Mouse (Mus musculus) limb, embryonic 14.5 days (tissue): ENCODE measurements around the gene Myl3. TPM values are rescaled to one million over a fixed set of nuclear protein-coding genes. Genes with fewer than 3 reads are reported as not detected.

ENCODE experiments used
- ATAC-seq: fragments of 200-750 bp; cut with Nextera tagmentation; 2 replicates; pipeline ENCODE4 v1.8.0; 2017; ENCODE audit warnings: low read depth, moderate number of reproducible peaks, moderate TSS enrichment; ENCODE audit not compliant: low FRiP score
- DNase-seq: peaks from one replicate; pipeline ENCODE4 v3.0.0-alpha.2; 2015; ENCODE audit warnings: low spot score
- H3K27ac ChIP-seq: fragments of 300-500 bp; sonication (generic); replicated peaks from 2 replicates; pipeline ENCODE4 v1.5.1; 2014; ENCODE audit warnings: low read depth, mild to moderate bottlenecking, low read length, moderate library complexity, mixed read lengths
- H3K27me3 ChIP-seq: fragments of 300-500 bp; sonication (generic); 2 replicates; pipeline ENCODE4 v1.6.1; 2014; ENCODE audit warnings: low read length, mixed read lengths; ENCODE audit not compliant: control insufficient read depth, insufficient read depth
- H3K36me3 ChIP-seq: fragments of 300-500 bp; sonication (generic); 2 replicates; pipeline ENCODE4 v1.6.1; 2014; ENCODE audit warnings: mild to moderate bottlenecking, low read length, moderate library complexity, mixed read lengths; ENCODE audit not compliant: control insufficient read depth, insufficient read depth
- H3K4me1 ChIP-seq: fragments of 300-500 bp; sonication (generic); 2 replicates; pipeline ENCODE4 v1.6.1; 2014; ENCODE audit warnings: antibody characterized with exemption, low read length, mixed read lengths; ENCODE audit not compliant: control insufficient read depth, insufficient read depth
- H3K4me2 ChIP-seq: fragments of 300-500 bp; sonication (generic); replicated peaks from 2 replicates; pipeline ENCODE4 v1.6.1; 2014; ENCODE audit warnings: low read depth, mild to moderate bottlenecking, low read length, moderate library complexity; ENCODE audit not compliant: severe bottlenecking
- H3K4me3 ChIP-seq: fragments of 300-500 bp; sonication (generic); replicated peaks from 2 replicates; pipeline ENCODE4 v1.5.1; 2014; ENCODE audit warnings: low read length
- H3K9ac ChIP-seq: fragments of 300-500 bp; sonication (generic); 2 replicates; pipeline ENCODE4 v1.6.1; 2014; ENCODE audit warnings: mild to moderate bottlenecking, low read depth, low read length, moderate library complexity; ENCODE audit not compliant: severe bottlenecking
- H3K9me3 ChIP-seq: fragments of 300-500 bp; sonication (generic); 2 replicates; pipeline ENCODE4 v1.6.1; 2016; ENCODE audit warnings: low read length; ENCODE audit not compliant: control insufficient read depth
- POLR2A ChIP-seq: fragments of 200-500 bp; IDR thresholded peaks from 2 replicates; pipeline ENCODE4 v1.8.0; 2012; ENCODE audit warnings: inconsistent platforms, mild to moderate bottlenecking, moderate library complexity, borderline replicate concordance; ENCODE audit not compliant: insufficient read depth, insufficient read length; ENCODE audit errors: extremely low read depth
- WGBS: fragments of 180-500 bp; shearing (Covaris S2); extraction: QIAGEN DNeasy Blood & Tissue Kit; methylation state at CpG from one replicate; pipeline ENCODE4 v1.1.7; 2014; 5-methylcytosine and 5-hydroxymethylcytosine counted together
- polyA plus RNA-seq, 2 experiments: library from polyadenylated mRNA; depleted of rRNA in 1 of 2; stranded (reverse) in 1 of 2; unstranded in 1 of 2; fragments of >200 nt; fragmentation: Nextera tagmentation in 1 of 2; extraction: Ambion mirVana in 1 of 2; gene quantifications; 2 replicates each; pipeline versions ENCODE4 v1.2.1 to v1.2.3; 2012 to 2014

The Myl3 gene
- polyA plus RNA-seq, 2 experiments = 26.1 to 28.1 TPM

DNA sequence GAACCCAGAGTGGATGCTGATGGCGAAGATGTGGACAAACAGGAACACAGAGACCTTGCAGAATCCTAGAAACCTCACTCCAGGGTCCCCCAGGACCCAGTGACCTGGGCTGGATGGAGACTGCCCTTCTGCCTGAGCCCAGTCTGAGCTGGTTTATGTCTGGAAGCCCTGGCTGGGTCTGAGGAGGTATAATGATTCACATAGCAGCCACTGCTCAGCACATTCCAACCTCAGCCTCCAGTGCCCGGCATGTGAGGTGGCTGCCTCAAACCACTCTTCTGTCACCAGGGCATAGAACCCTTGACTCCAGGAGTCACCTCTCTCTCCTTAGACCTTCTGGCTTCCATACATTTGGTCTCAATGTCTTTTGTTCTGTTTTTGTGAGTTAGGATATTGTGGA lies 6.8 kb downstream of the Myl3 start:
- Histone ChIP-seq H3K27me3 (no peaks in the 10 kb centered on the region), H3K27ac (no peak overlapping the region), H3K4me3 (no peak overlapping the region), H3K36me3 (no peaks in the 10 kb centered on the region), H3K4me2 (no peak overlapping the region), H3K4me1 (peaks cover 55% of the 10 kb centered on the region), H3K9ac (no peak overlapping the region), H3K9me3 (no peaks in the 10 kb centered on the region)
- 53% methylated on average over 2 of the region's 2 CpGs for WGBS
- ATAC-seq (no peak), DNase-seq (no peak)
- TF ChIP-seq POLR2A = no peak

DNA sequence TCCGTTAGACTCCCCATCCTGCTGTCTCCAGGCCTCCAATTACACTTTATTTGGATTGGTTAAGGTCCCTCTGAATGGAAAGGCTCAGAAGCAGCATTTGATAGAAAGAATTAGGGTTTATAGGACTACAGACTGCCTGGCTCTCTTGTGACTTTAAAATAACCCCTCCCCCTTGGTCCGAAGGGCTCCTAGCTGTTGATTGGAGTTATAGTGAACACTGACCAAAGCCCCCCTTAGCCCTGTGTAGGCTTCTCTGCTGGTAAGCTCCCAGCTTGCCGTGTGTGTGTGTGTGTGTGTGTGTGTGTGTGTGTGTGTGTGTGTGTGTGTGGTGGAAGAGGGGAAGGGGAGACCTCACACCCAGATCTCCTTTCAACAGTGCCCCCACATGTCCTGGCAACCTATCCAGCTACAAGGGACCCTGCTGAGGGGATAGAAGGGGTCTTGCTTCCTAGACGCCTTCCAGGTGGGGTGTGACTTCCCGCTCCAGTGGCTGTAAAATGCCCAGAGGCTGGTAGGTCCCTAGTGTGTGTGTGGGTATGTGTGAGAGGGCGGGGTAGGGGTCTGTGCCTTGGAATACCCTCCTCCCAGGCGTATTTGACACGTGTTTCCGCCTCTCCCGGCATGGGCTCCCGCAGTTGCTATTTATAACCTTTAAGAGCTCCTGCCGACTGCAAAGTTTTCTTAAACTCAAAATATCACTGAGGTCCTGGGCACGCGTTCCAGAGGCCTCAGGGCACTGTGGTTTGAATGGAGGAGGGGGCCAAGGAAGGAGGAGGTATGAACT lies 8.9 kb downstream of the Myl3 start:
- peak; percentile 63 for DNase-seq
- Histone ChIP-seq H3K27ac (peak overlapping the region; percentile 68), H3K4me3 (no peak overlapping the region), H3K9me3 (no peaks in the 10 kb centered on the region), H3K9ac (no peak overlapping the region), H3K4me1 (peaks cover 56% of the 10 kb centered on the region), H3K4me2 (peak overlapping the region; percentile 34), H3K36me3 (no peaks in the 10 kb centered on the region), H3K27me3 (no peaks in the 10 kb centered on the region)
- TF ChIP-seq POLR2A = no peak
- ATAC-seq = peak; percentile 85
- 5% methylated on average over 14 of the region's 14 CpGs for WGBS

DNA sequence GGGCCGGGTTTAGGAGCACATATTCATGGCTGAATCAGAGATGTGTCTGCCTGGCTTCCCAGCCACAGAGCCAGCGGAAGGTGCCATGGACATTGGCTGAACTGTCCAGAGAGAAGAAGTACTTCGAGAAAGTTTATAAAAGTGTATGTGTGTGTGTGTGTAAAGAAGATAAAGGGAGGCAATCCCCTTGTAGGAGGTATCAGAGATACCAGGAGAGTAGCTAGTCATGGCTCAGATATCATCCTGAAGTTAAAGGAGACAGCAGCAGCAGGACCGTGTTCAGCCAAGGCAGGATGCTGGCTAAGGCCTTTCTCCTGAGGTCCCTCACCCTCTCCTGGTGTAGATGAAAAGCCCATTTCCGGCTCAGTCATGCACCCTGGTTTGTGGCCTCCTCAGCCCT lies 9.8 kb downstream of the Myl3 start:
- H3K4me3 ChIP-seq = no peak overlapping the region
- ATAC-seq (no peak), DNase-seq (no peak)
- no peaks in the 10 kb centered on the region for H3K9me3 ChIP-seq
- no peaks in the 10 kb centered on the region for H3K36me3 ChIP-seq
- H3K9ac ChIP-seq = no peak overlapping the region
- WGBS = 72% methylated on average over 5 of the region's 5 CpGs
- H3K4me1 ChIP-seq = peaks cover 49% of the 10 kb centered on the region
- H3K27ac ChIP-seq = peak overlapping the region; percentile 68
- no peak for TF ChIP-seq POLR2A
- no peaks in the 10 kb centered on the region for H3K27me3 ChIP-seq
- H3K4me2 ChIP-seq = peak overlapping the region; percentile 34

DNA sequence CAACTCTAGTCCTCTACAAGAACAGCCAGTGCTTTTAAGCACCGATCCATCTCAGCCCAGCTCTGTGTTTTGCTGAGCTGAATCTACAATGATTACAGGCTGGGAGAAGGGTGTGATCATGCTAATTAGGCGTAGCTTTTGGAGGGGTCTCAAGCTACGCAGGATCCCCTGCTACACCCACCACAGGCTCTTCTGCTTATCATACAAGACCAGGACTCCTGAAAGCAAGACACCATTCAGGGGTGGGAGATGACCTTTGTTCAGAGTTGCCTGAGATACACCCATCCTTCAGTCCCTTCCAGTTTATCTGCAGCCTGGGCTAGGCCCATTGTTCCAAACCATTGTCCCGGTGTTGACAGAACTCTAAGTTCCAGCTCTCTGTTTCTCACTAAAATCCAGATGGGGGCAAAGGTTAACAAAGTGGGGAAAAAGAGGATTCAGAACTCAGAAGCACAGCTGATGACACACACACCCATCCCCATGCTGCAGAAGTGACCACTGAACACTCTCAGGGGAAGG lies 11.3 kb downstream of the Myl3 start:
- Histone ChIP-seq H3K4me1 (peaks cover 37% of the 10 kb centered on the region), H3K9ac (no peak overlapping the region), H3K36me3 (no peaks in the 10 kb centered on the region), H3K9me3 (no peaks in the 10 kb centered on the region), H3K27me3 (no peaks in the 10 kb centered on the region), H3K4me2 (no peak overlapping the region), H3K4me3 (no peak overlapping the region), H3K27ac (no peak overlapping the region)
- DNase-seq = no peak
- TF ChIP-seq POLR2A = no peak
- ATAC-seq = no peak
- 86% methylated on average over 4 of the region's 4 CpGs for WGBS

DNA sequence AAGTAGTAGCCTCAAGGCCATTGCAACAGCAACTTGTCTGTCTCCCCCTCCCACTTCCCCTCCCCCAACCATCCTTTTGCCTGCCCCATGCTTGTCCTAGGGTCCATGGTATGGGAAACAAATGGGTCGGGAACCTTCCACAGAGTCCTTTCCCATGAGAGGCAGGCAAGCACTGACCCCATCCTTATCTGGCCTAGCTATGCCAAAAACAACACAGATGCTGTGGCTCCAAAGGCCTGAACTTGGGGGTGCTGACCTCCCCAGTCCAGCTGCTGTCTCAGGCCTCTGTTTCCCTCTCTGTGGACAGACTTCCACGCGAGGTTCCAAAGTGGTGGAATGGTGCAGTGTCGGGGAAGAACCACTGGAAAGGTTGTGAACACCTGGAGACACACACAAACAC lies 12.1 kb downstream of the Myl3 start:
- Histone ChIP-seq H3K4me3 (no peak overlapping the region), H3K4me1 (peaks cover 44% of the 10 kb centered on the region), H3K9me3 (no peaks in the 10 kb centered on the region), H3K9ac (no peak overlapping the region), H3K27me3 (no peaks in the 10 kb centered on the region), H3K36me3 (no peaks in the 10 kb centered on the region), H3K4me2 (no peak overlapping the region), H3K27ac (no peak overlapping the region)
- 52% methylated on average over 4 of the region's 4 CpGs for WGBS
- no peak for DNase-seq
- no peak for TF ChIP-seq POLR2A
- no peak for ATAC-seq

DNA sequence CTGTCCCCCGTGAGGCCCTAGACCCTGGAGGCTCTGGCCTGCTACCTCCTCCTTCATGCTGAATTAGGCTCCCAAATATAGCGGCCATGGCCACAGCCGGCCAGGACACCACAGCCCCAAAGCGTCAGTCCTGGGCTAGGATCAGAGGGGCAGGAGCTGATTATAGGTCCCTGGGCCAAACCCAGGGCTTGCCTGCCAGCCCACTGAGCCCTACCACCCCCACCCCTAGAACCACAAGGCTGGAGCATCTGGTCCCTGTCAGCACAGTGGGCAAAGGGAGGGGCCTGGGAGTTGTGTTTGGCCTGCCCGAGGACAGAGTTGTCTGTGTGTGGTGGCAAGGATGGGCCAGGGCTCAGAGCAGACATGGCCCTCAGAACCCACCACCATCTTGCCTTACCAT lies 16.2 kb downstream of the Myl3 start:
- DNase-seq = no peak
- TF ChIP-seq POLR2A = no peak
- Histone ChIP-seq H3K4me2 (no peak overlapping the region), H3K36me3 (no peaks in the 10 kb centered on the region), H3K9me3 (no peaks in the 10 kb centered on the region), H3K27me3 (no peaks in the 10 kb centered on the region), H3K4me1 (peaks cover 28% of the 10 kb centered on the region), H3K4me3 (no peak overlapping the region), H3K9ac (no peak overlapping the region), H3K27ac (no peak overlapping the region)
- WGBS = 76% methylated on average over 5 of the region's 5 CpGs
- ATAC-seq = 0 out of 2 replicates have a peak, but pooled peaks have one; percentile 11
